Mouse (Mus musculus) small intestine, adult 2 months (tissue): ENCODE measurements around the gene Chst3. TPM values are rescaled to one million over a fixed set of nuclear protein-coding genes. Genes with fewer than 3 reads are reported as not detected.
A peak's percentile ranks its signal among the peaks of the same experiment; 100 is the strongest.
"Not testable (repeated sequence)": the region's sequence is repeated elsewhere in the genome, so short reads cannot be mapped to it uniquely, and the experiment has no call there.

Experiments
- H3K27ac ChIP-seq: fragments of 200-500 bp; 2 replicates; pipeline ENCODE4 v1.5.1; 2012; ENCODE audit warnings: low read depth, low read length, control low read depth, inconsistent platforms; ENCODE audit not compliant: insufficient read depth
- H3K27me3 ChIP-seq: fragments of 200-500 bp; 2 replicates; pipeline ENCODE4 v1.6.1; 2012; ENCODE audit warnings: mild to moderate bottlenecking, moderate library complexity, low read length, inconsistent platforms; ENCODE audit not compliant: control insufficient read depth, insufficient read depth
- H3K36me3 ChIP-seq: fragments of 200-500 bp; 2 replicates; pipeline ENCODE4 v1.6.1; 2012; ENCODE audit warnings: mild to moderate bottlenecking, low read length, control low read depth, inconsistent platforms; ENCODE audit not compliant: control insufficient read depth, insufficient read depth
- H3K4me1 ChIP-seq: fragments of 200-500 bp; 2 replicates; pipeline ENCODE4 v1.6.1; 2012; ENCODE audit warnings: low read length, inconsistent platforms, mixed read lengths; ENCODE audit not compliant: control insufficient read depth, insufficient read depth, insufficient read length
- H3K4me3 ChIP-seq: fragments of 200-500 bp; 2 replicates; pipeline ENCODE4 v1.5.1; 2012; ENCODE audit warnings: low read depth, mild to moderate bottlenecking, control low read depth, inconsistent platforms, low read length, moderate library complexity
- CTCF ChIP-seq: fragments of 200-500 bp; IDR thresholded peaks from 2 replicates; pipeline ENCODE4 v1.5.1; 2012; ENCODE audit warnings: low read depth, mild to moderate bottlenecking, control low read depth, inconsistent platforms, low read length, moderate library complexity, mixed read lengths; ENCODE audit not compliant: insufficient replicate concordance, insufficient read length; ENCODE audit errors: extremely low read depth
- POLR2A ChIP-seq: fragments of 200-500 bp; IDR thresholded peaks from 2 replicates; pipeline ENCODE4 v1.6.1; 2012; ENCODE audit warnings: low read depth, mild to moderate bottlenecking, control low read depth, inconsistent platforms, low read length, moderate library complexity
- WGBS: fragments of 180-500 bp; shearing (Covaris S2); methylation state at CpG from one replicate; pipeline ENCODE4 v1.1.7; 2018; 5-methylcytosine and 5-hydroxymethylcytosine counted together
- polyA plus RNA-seq: library from polyadenylated mRNA; depleted of rRNA; stranded (reverse); fragments of >200 nt; gene quantifications from 2 replicates; pipeline ENCODE4 v1.2.3, GENCODE M21; 2012

The Chst3 gene
- polyA plus RNA-seq, 1 experiment, result 4.2 TPM

GRCm38 (mm10) chr10:60156016-60156415, 63.0 kb downstream of the Chst3 start:
- TF ChIP-seq POLR2A (no peak), CTCF (no peak)
- H3K4me1 ChIP-seq, result peaks cover 4% of the 10 kb centered on the region
- H3K27ac ChIP-seq, result no peak overlapping the region
- no peak overlapping the region for H3K4me3 ChIP-seq
- no peaks in the 10 kb centered on the region for H3K36me3 ChIP-seq
- H3K27me3 ChIP-seq, result no peaks in the 10 kb centered on the region

DNA sequence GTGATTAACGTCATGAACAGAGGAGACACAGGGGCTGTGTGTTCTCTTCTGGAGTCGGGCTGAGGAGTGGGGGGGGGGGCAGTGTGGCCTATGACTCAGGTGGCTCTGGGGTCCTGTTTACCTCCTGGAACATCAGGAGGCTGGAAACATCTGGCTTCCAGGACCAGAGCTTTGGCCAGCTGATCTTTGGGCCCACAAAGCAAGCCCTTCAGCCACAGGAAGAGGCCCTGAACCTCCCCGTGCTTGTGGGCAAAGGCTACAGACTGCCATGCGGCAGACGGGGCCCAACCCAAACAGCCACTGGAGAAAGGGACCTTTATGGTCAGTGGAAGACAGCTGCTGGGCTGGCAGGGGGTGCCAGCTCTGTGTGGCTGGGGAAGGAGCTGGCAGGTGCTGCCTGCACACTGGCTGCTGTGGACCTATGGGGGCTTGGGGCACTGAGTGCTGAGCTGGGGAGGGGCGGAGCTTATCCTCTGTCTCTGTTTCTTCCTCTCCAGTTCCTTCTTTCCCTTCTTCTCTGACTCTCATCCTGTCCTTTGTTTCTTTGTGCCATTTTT, 67.9 kb downstream of the Chst3 start:
- H3K27me3 ChIP-seq, result no peaks in the 10 kb centered on the region
- no peaks in the 10 kb centered on the region for H3K36me3 ChIP-seq
- no peak overlapping the region for H3K4me3 ChIP-seq
- H3K4me1 ChIP-seq, result peaks cover 6% of the 10 kb centered on the region
- WGBS, result 28% methylated on average over 6 of the region's 6 CpGs
- TF ChIP-seq POLR2A (no peak), CTCF (no peak)
- H3K27ac ChIP-seq, result peak overlapping the region; percentile 33

DNA sequence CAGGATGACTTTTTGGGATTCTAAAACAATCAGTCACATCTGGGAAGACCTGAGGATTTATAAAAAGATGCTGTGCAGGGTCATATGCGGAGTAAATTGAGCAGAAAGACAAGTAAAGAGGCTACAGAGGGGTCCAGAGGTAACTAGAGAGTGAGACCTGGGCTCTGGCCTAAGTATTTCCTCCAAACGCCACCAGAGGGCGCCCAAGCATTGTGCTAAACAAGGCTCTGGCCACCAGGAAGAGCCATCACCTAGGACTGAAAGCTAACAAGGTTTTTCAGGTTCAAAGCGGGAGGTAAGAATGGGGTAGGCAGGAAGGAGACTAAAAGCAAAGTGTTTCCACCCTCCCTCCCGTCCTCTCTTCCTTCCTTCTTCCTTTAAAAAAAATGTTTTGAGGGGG, 71.0 kb downstream of the Chst3 start:
- peaks cover 6% of the 10 kb centered on the region for H3K4me1 ChIP-seq
- no peaks in the 10 kb centered on the region for H3K27me3 ChIP-seq
- TF ChIP-seq CTCF (peak; percentile 96), POLR2A (no peak)
- no peak overlapping the region for H3K27ac ChIP-seq
- H3K36me3 ChIP-seq, result no peaks in the 10 kb centered on the region
- H3K4me3 ChIP-seq, result no peak overlapping the region
- WGBS, result 4% methylated on average over 5 of the region's 5 CpGs

- not testable (repeated sequence) for H3K4me3 ChIP-seq, H3K27ac ChIP-seq, H3K4me1 ChIP-seq, H3K27me3 ChIP-seq, H3K36me3 ChIP-seq
- WGBS, result 41% methylated on average over 10 of the region's 10 CpGs
These were observed 71.5 kb downstream of the Chst3 start for GRCm38 (mm10) chr10:60147510-60148047.

GRCm38 (mm10) chr10:60141656-60142160, 77.4 kb downstream of the Chst3 start:
- Histone ChIP-seq H3K4me1 (peaks cover 3% of the 10 kb centered on the region), H3K27ac (no peak overlapping the region), H3K27me3 (no peaks in the 10 kb centered on the region), H3K36me3 (no peaks in the 10 kb centered on the region), H3K4me3 (no peak overlapping the region)
- WGBS, result 85% methylated on average over 3 of the region's 3 CpGs
- TF ChIP-seq CTCF (no peak), POLR2A (no peak)

GRCm38 (mm10) chr10:60140751-60141150, 78.3 kb downstream of the Chst3 start:
- no peak overlapping the region for H3K4me3 ChIP-seq
- no peaks in the 10 kb centered on the region for H3K36me3 ChIP-seq
- TF ChIP-seq POLR2A (no peak), CTCF (no peak)
- no peak overlapping the region for H3K27ac ChIP-seq
- no peaks in the 10 kb centered on the region for H3K27me3 ChIP-seq
- 96% methylated on average over 4 of the region's 4 CpGs for WGBS
- peaks cover 3% of the 10 kb centered on the region for H3K4me1 ChIP-seq

DNA sequence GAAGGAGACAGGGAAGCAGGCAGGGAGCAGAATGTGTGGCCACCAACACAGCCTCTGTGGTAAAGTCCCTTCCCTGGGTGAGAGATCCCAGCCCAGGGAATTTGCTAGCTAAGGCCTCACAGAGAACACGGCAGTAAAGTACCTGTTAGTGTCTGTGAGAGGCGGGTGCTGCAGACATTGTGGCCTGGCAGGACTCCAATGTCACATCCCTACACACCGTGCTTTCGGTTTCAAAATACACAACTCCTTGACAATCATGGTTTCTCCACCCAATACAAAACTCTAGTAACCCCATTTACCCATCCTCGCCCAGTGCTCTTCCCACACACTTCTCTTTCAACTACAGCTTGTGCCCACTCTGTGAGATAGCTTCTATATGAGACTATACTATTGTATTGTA, 80.4 kb downstream of the Chst3 start:
- WGBS, result 23% methylated on average over 5 of the region's 5 CpGs
- H3K36me3 ChIP-seq, result no peaks in the 10 kb centered on the region
- H3K4me3 ChIP-seq, result no peak overlapping the region
- TF ChIP-seq POLR2A, result no peak
- TF ChIP-seq CTCF, result no peak
- H3K27ac ChIP-seq, result no peak overlapping the region
- peaks cover 3% of the 10 kb centered on the region for H3K4me1 ChIP-seq
- H3K27me3 ChIP-seq, result no peaks in the 10 kb centered on the region
